Mouse (Mus musculus) bone marrow macrophage, adult 2 months (primary cell): ENCODE results near the gene Tex19.1.

Experiments
- CTCF ChIP-seq: IDR thresholded peaks from 2 replicates; pipeline ENCODE4 v1.5.1; 2012; ENCODE audit warnings: low read depth, mild to moderate bottlenecking, low read length, moderate library complexity
- POLR2A ChIP-seq: IDR thresholded peaks from 2 replicates; pipeline ENCODE4 v1.6.1; 2012; ENCODE audit warnings: mild to moderate bottlenecking, low read depth, low read length, borderline replicate concordance

DNA sequence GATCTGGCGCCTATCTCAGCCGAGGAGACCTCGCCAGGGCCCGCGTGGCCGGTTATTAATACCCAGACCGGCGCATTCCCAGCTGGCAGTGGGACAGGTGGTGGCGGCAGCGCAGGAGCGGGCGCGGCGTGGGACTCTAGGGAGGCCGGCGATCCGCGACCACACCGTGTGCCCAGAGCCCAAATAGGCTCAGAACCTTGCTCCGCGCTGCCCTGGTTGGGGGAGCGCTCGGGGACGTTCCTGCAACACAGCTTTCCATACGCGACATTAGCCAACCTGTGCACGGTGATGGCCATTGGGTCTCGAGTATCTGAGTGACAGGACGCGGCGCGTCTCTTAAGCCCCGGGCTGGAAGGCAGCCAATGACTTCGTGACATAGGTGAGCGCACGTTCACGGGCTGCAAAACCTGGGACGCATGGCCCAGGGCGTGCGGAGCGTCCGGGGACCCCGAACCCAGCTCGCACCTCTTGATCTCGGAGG lies 10.5 kb downstream of the Tex19.1 start:
- TF ChIP-seq CTCF (no peak), POLR2A (no peak)
